Mouse (Mus musculus) midbrain, embryonic 10.5 days (tissue): ENCODE results near the gene Gm11627. TPM values are rescaled to one million over a fixed set of nuclear protein-coding genes. Genes with fewer than 3 reads are reported as not detected.
"Not testable (repeated sequence)": the region's sequence is repeated elsewhere in the genome, so short reads cannot be mapped to it uniquely, and the experiment has no call there.

ENCODE experiments used
- DNase-seq: peaks from one replicate; pipeline ENCODE4 v3.0.0-alpha.2; 2017; ENCODE audit warnings: low spot score
- H3K27ac ChIP-seq: fragments of 300-500 bp; sonication (generic); replicated peaks from 2 replicates; pipeline ENCODE4 v1.5.1; 2016; ENCODE audit warnings: mild to moderate bottlenecking
- H3K27me3 ChIP-seq: fragments of 300-500 bp; sonication (generic); 2 replicates; pipeline ENCODE4 v1.6.1; 2016; ENCODE audit warnings: low read depth, mild to moderate bottlenecking; ENCODE audit not compliant: poor library complexity, severe bottlenecking
- H3K36me3 ChIP-seq: fragments of 300-500 bp; sonication (generic); 2 replicates; pipeline ENCODE4 v1.6.1; 2016; ENCODE audit warnings: mild to moderate bottlenecking, moderate library complexity
- H3K4me1 ChIP-seq: fragments of 300-500 bp; sonication (generic); 2 replicates; pipeline ENCODE4 v1.6.1; 2016
- H3K4me3 ChIP-seq: fragments of 300-500 bp; sonication (generic); 2 replicates; pipeline ENCODE4 v1.5.1; 2016; ENCODE audit warnings: mild to moderate bottlenecking, moderate library complexity
- H3K9me3 ChIP-seq: fragments of 300-500 bp; sonication (generic); replicated peaks from 2 replicates; pipeline ENCODE4 v1.6.1; 2016; ENCODE audit warnings: mild to moderate bottlenecking
- WGBS: fragments of 180-500 bp; shearing (Covaris S2); methylation state at CpG from one replicate; pipeline ENCODE4 v1.1.7; 2016; 5-methylcytosine and 5-hydroxymethylcytosine counted together
- polyA plus RNA-seq: library from polyadenylated mRNA; unstranded; fragments of >200 nt; fragmentation: Nextera tagmentation; extraction: Ambion mirVana; gene quantifications from 2 replicates; pipeline ENCODE4 v1.2.1, GENCODE M21; 2016

Gm11627 gene
- polyA plus RNA-seq, 1 experiment from 2014 or later = 11.1 TPM

GRCm38 (mm10) chr11:102567723-102568122, 11.5 kb downstream of the Gm11627 start:
- no peaks in the 10 kb centered on the region; the same call in 1 of the 2 replicates for H3K27me3 ChIP-seq
- H3K36me3 ChIP-seq = no peaks in the 10 kb centered on the region
- H3K4me1 ChIP-seq = no peaks in the 10 kb centered on the region
- no peaks in the 10 kb centered on the region for H3K9me3 ChIP-seq
- 94% methylated on average over 15 of the region's 15 CpGs for WGBS
- no peak overlapping the region for H3K27ac ChIP-seq
- H3K4me3 ChIP-seq = no peak overlapping the region
- no peak for DNase-seq

GRCm38 (mm10) chr11:102567157-102567556, 12.1 kb downstream of the Gm11627 start:
- WGBS = 88% methylated on average over 6 of the region's 6 CpGs
- DNase-seq = no peak
- no peaks in the 10 kb centered on the region for H3K4me1 ChIP-seq

GRCm38 (mm10) chr11:102566290-102566689, 13.0 kb downstream of the Gm11627 start:
- Histone ChIP-seq H3K36me3 (no peaks in the 10 kb centered on the region), H3K27me3 (no peaks in the 10 kb centered on the region), H3K9me3 (no peaks in the 10 kb centered on the region), H3K4me3 (no peak overlapping the region), H3K27ac (no peak overlapping the region), H3K4me1 (no peaks in the 10 kb centered on the region)
- 100% methylated on average over 1 of the region's 1 CpGs for WGBS
- no peak for DNase-seq

More at GRCm38 (mm10) chr11:102567157-102567556, 12.1 kb downstream of the Gm11627 start:
- no peaks in the 10 kb centered on the region; the same call in 1 of the 2 replicates for H3K27me3 ChIP-seq
- H3K4me3 ChIP-seq = no peak overlapping the region
- no peak overlapping the region for H3K27ac ChIP-seq
- H3K36me3 ChIP-seq = no peaks in the 10 kb centered on the region
- no peaks in the 10 kb centered on the region for H3K9me3 ChIP-seq

GRCm38 (mm10) chr11:102565741-102566140, 13.5 kb downstream of the Gm11627 start:
- Histone ChIP-seq H3K27ac (no peak overlapping the region), H3K36me3 (no peaks in the 10 kb centered on the region), H3K4me1 (no peaks in the 10 kb centered on the region), H3K27me3 (no peaks in the 10 kb centered on the region), H3K9me3 (no peaks in the 10 kb centered on the region), H3K4me3 (no peak overlapping the region)
- DNase-seq = no peak

GRCm38 (mm10) chr11:102564952-102565671, 14.1 kb downstream of the Gm11627 start:
- H3K9me3 ChIP-seq, H3K4me1 ChIP-seq, DNase-seq, H3K27me3 ChIP-seq, H3K4me3 ChIP-seq, H3K27ac ChIP-seq, H3K36me3 ChIP-seq: not testable (repeated sequence)
- WGBS = 84% methylated on average over 14 of the region's 14 CpGs

GRCm38 (mm10) chr11:102558704-102559103, 20.6 kb downstream of the Gm11627 start:
- Histone ChIP-seq H3K27me3 (no peaks in the 10 kb centered on the region), H3K9me3 (no peaks in the 10 kb centered on the region), H3K27ac (no peak overlapping the region), H3K4me1 (peaks cover 29% of the 10 kb centered on the region), H3K36me3 (no peaks in the 10 kb centered on the region), H3K4me3 (no peak overlapping the region)
- DNase-seq = no peak
- WGBS = 84% methylated on average over 5 of the region's 5 CpGs

- Histone ChIP-seq H3K4me3 (no peak overlapping the region), H3K4me1 (peaks cover 34% of the 10 kb centered on the region), H3K27ac (no peak overlapping the region), H3K9me3 (no peaks in the 10 kb centered on the region), H3K27me3 (no peaks in the 10 kb centered on the region), H3K36me3 (no peaks in the 10 kb centered on the region)
- DNase-seq = no peak
- 92% methylated on average over 1 of the region's 1 CpGs for WGBS
These were observed 21.9 kb downstream of the Gm11627 start for GRCm38 (mm10) chr11:102557386-102557785.

- Histone ChIP-seq H3K36me3 (peaks cover 6% of the 10 kb centered on the region), H3K27me3 (no peaks in the 10 kb centered on the region), H3K4me3 (peak overlapping the region; percentile 100), H3K27ac (peak overlapping the region; percentile 99), H3K9me3 (no peaks in the 10 kb centered on the region), H3K4me1 (peaks cover 38% of the 10 kb centered on the region)
- WGBS = 25% methylated on average over 3 of the region's 3 CpGs
- DNase-seq = no peak
These were observed 22.6 kb downstream of the Gm11627 start for GRCm38 (mm10) chr11:102556716-102557074.

GRCm38 (mm10) chr11:102556031-102556715, 23.1 kb downstream of the Gm11627 start, which contains the start of gene Gpatch8:
Gene Gpatch8 (minus strand): TSS chr11:102556392.
- WGBS = under 1% methylated on average over 54 of the region's 55 CpGs
- Histone ChIP-seq H3K27ac (peak within 1 kb of the TSS; percentile 99), H3K4me3 (peak within 1 kb of the TSS; percentile 100), H3K36me3 (peaks cover 8% of the 10 kb centered on the region), H3K4me1 (peaks cover 38% of the 10 kb centered on the region), H3K27me3 (no peaks in the 10 kb centered on the region), H3K9me3 (no peaks in the 10 kb centered on the region)
- DNase-seq = peak; percentile 98

GRCm38 (mm10) chr11:102555400-102556030, 23.7 kb downstream of the Gm11627 start:
- DNase-seq = no peak
- Histone ChIP-seq H3K27me3 (no peaks in the 10 kb centered on the region), H3K4me1 (peaks cover 41% of the 10 kb centered on the region), H3K36me3 (peaks cover 11% of the 10 kb centered on the region), H3K27ac (peak overlapping the region; percentile 99), H3K9me3 (no peaks in the 10 kb centered on the region), H3K4me3 (peak overlapping the region; percentile 100)
- under 1% methylated on average over 38 of the region's 39 CpGs for WGBS

- no peak overlapping the region for H3K4me3 ChIP-seq
- WGBS = 90% methylated on average over 3 of the region's 3 CpGs
- H3K36me3 ChIP-seq = peaks cover 41% of the 10 kb centered on the region
- no peak for DNase-seq
- peaks cover 36% of the 10 kb centered on the region for H3K4me1 ChIP-seq
- H3K27me3 ChIP-seq = no peaks in the 10 kb centered on the region
- no peaks in the 10 kb centered on the region for H3K9me3 ChIP-seq
- H3K27ac ChIP-seq = no peak overlapping the region
These were observed 27.2 kb downstream of the Gm11627 start for GRCm38 (mm10) chr11:102552051-102552450.

- no peak overlapping the region for H3K4me3 ChIP-seq
- no peaks in the 10 kb centered on the region for H3K9me3 ChIP-seq
- H3K4me1 ChIP-seq = peaks cover 30% of the 10 kb centered on the region
- no peak overlapping the region for H3K27ac ChIP-seq
- no peaks in the 10 kb centered on the region for H3K27me3 ChIP-seq
- peaks cover 48% of the 10 kb centered on the region for H3K36me3 ChIP-seq
- DNase-seq = no peak
These were observed 28.1 kb downstream of the Gm11627 start for GRCm38 (mm10) chr11:102551176-102551575.

GRCm38 (mm10) chr11:102541471-102541870, 37.8 kb downstream of the Gm11627 start:
- H3K4me1 ChIP-seq = peaks cover 14% of the 10 kb centered on the region
- no peaks in the 10 kb centered on the region for H3K27me3 ChIP-seq
- H3K36me3 ChIP-seq = peaks cover 46% of the 10 kb centered on the region
- WGBS = 93% methylated on average over 5 of the region's 5 CpGs
- no peaks in the 10 kb centered on the region for H3K9me3 ChIP-seq
- no peak for DNase-seq
- no peak overlapping the region for H3K4me3 ChIP-seq
- H3K27ac ChIP-seq = no peak overlapping the region
